Mouse (Mus musculus) granulocyte monocyte progenitor cell, adult 5-6 weeks (primary cell): ENCODE data around the gene Rgl1. TPM values are rescaled to one million over a fixed set of nuclear protein-coding genes. Genes with fewer than 3 reads are reported as not detected.
A peak's percentile ranks its signal among the peaks of the same experiment; 100 is the strongest.
"Not testable (repeated sequence)": the region's sequence is repeated elsewhere in the genome, so short reads cannot be mapped to it uniquely, and the experiment has no call there.

Experiments used
- ATAC-seq: replicated peaks from 2 replicates; pipeline ENCODE4 v1.8.0; 2016; ENCODE audit warnings: mild to moderate bottlenecking, moderate TSS enrichment, inconsistent platforms; ENCODE audit not compliant: poor library complexity, severe bottlenecking
- total RNA-seq, 2 experiments: library from RNA; stranded (forward) in 1 of 2; stranded (reverse) in 1 of 2; fragments of 200-712, 200-1000 nt in 1 of 2; fragments of >200 nt in 1 of 2; fragmentation: Nextera tagmentation in 1 of 2; gene quantifications; 2 replicates each; pipeline ENCODE4 v1.2.3; 2014 to 2017

Rgl1 gene
- total RNA-seq, 2 experiments from 2014 or later: 0.46 to 3.3 TPM

DNA sequence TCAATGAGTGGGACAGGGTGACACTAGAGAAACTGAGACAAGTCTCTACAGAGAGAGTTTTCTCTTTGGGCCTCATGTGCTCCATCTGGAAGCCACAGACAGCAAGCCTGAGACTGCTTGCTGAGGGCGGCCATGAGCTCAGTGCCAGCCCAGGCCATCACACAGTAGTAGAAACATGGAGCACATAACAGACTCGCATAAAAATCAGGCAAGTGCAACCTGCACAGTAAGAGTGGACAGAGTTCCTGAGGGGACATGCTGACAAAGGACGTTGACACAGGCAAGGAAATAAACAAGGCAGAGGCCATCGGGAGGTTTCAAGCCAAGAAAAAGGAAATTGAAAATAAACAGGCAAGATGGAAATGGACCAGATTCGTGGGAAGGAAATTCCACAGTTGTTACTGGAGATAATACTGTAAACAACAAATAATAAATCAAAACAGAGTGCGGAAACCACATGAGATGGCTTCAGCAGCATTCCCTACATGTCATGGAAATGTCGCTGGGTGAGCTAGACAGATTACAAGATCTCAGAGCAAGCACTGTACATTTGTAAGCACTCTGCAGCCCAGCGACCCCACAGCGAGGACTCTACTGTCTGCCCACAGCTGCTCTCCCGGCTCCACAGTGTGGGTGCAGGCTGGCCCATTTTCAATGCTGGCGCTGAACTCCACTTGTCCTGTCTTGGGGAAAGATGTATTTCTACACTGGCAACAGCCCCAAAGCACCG is 88.5 kb downstream of the Rgl1 start:
- ATAC-seq: no peak

DNA sequence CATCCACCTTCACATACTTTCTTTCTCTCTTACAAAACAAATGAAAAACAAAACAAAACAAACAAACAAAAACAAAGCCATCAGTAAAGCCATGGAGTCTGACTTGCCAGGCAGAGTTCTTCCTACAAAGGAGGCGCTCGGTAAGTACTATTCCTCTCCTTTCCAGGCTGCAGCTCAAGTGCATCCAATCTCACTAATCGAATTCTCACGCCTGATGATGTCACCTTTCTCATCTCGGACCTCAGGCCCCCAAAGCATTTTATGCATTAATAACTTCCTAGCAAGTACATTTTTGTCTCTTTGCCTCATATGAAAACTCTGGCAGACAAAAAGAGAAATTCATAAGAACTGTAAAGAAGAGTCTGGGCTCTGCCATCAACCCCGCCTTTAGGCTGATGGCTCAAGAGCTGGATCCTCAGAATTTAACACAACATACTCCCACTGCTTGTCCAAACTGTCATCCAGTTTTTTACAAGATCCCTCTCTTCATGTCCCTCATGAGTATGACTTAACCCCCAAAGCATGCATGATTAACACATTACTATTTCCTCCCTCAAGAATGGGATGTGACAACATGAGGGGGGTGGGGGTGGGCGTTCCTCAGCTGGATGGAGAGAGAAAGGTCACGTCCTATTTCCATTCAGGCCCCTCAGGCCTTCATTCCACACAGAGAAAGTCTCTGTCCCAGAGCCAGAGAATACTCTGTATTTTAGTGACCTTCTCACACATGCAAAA is 96.5 kb downstream of the Rgl1 start:
- ATAC-seq: no peak

DNA sequence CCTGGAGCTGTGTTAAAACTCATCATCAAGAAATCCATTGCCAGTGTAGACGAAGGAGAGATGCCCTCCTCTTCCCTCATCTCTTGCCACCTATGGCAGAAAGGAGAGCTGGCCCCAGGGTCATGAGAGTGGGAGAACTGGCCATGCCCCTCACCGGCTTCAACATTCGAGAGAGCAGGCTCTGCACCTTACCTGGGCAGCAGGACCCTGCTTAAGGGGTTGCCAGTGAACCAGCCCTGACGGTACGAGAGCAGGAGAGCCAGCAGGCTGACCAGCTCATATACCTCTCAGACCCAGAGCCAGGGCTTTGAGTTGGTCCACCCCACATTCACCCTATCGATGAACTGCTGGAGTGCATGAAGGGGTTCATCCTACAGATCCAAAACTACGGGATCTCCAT is 105.7 kb downstream of the Rgl1 start:
- no peak for ATAC-seq

DNA sequence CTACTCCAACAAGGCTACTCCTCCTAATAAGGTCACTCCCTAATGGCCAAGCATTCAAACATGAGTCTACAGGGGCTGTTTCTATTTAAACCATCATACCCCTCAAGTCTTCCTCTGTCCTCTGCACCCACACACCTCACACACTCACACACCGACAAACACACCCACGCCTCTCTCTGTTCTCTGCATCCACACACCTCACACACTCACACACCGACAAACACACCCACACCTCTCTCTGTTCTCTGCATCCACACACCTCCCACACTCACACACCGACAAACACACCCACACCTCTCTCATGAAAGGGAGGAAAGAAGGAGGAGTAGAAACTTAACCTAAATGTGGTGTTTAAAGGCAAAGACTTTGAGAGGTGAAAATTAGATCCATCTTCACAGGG is 106.2 kb downstream of the Rgl1 start:
- ATAC-seq: no peak

DNA sequence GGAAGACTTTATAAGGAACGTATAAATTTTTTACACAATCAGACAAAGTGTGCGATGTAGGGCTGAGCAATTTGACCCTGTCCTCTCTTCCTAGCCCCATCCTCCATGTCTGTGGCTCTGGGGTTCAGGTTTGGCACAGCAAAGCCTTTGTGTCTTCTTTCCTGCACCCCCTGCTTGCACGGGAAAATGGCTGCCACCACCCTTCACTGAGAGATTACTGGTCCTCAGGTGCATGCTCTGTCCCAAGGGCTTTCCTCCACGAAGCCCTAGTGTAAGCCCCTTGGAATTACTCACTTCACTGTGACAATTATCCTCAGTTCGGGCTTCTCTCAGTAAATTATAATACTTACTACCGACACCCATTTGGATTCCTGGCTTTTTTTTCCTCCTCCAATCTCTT is 109.5 kb downstream of the Rgl1 start:
- ATAC-seq: no peak

DNA sequence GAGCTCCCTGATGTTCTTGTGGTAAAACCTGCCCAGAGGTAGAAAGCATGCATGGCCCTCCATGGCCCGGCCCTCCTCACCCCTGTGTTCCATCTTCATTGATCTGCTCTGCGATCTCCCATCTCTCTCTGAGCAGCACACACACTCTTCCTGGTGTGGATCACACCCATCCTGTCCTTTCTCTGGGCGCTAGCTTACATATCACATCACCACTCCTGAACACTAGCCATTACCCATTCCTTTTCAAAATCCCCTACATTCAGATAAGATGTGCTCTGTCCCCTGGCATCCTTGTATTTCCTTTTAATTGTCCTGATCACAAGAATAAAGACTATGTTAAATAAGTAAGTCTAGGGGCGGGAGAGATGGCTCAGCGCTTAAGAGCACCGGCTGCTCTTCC is 111.3 kb downstream of the Rgl1 start:
- ATAC-seq: no peak

DNA sequence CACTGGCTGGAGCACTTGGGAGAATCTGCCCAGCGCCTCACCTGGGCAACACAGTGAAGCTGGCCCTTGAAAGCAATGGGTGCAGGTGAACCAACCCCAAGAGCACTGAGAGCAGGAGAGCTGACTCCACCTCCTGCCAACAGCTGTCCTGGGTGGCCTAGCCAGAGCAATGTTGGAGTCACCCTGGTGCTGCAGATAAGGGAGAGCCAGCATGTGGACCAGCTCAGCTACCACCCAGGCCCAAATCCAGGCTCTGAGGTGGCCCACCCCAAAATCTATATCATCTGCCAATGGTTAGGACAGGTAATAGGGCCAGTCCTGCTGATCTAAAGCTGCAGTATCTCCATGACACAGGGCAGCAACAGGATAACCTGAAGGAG is 114.7 kb downstream of the Rgl1 start:
- no peak for ATAC-seq

DNA sequence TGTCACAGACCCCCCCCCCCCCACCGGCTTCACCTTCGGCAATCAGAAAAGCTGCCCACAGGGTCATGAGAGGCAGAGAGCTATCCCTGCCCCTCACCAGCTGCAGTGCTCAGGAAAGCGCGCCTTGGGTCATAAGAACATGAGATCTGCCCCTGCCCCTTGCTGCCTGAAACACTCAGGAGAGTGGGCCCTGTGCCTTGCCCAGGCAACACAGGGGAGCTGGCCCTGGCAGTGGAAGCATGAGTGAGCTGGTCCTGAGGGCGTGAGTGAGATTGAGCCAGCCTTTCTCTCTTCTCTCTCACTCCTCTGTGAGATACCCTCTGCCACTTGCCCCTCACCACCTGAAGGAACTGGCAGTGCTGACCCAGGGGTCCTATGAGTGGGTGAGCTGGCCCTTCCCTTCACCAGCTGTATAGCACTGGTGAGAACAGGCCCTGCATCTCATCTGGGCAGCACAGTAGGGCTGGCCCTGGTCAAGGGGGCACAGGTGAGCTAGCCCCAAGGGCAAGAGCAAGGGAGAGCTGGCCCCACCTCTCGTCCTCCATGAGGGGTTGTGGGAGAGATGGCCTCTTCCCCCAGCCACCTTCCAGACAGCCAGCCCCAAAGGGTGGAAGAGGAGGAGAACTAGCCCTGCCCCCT is 115.2 kb downstream of the Rgl1 start:
- ATAC-seq: no peak

DNA sequence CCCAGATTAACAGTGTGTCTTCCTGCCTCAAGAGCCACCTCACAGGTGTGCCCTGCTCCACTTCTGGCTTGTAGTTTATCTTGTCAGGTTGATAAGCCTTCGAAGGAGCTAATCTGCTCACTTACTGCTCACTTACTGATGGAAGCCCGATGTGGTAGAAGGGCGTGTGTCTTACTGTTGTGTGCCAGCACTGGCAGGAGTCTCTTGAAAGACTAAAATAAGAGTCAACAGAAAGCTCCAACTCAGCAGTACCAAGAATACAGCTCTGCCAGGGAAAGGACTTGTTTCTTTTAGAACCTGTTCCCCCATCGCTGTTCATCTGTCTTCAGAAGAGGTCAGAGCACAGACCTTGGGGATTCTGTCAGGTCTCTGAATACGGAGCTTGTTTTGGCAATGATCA is 118.1 kb downstream of the Rgl1 start:
- ATAC-seq: no peak

DNA sequence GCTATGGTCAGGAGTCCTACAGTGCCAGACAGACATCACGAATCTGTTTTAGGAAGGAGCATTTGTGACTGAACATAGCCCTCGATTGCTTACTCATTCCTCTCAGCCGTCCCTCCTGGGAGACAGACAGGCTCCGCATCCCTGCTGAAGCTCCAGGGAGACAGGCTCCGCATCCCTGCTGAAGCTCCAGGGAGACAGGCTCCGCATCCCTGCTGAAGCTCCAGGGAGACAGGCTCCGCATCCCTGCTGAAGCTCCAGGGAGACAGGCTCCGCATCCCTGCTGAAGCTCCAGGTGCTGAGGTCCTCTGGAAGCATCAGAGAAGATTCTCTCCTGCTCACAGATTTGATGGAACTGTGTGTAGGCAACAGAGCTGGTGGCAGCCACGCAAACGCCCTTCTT is 123.9 kb downstream of the Rgl1 start:
- ATAC-seq: not testable (repeated sequence)

DNA sequence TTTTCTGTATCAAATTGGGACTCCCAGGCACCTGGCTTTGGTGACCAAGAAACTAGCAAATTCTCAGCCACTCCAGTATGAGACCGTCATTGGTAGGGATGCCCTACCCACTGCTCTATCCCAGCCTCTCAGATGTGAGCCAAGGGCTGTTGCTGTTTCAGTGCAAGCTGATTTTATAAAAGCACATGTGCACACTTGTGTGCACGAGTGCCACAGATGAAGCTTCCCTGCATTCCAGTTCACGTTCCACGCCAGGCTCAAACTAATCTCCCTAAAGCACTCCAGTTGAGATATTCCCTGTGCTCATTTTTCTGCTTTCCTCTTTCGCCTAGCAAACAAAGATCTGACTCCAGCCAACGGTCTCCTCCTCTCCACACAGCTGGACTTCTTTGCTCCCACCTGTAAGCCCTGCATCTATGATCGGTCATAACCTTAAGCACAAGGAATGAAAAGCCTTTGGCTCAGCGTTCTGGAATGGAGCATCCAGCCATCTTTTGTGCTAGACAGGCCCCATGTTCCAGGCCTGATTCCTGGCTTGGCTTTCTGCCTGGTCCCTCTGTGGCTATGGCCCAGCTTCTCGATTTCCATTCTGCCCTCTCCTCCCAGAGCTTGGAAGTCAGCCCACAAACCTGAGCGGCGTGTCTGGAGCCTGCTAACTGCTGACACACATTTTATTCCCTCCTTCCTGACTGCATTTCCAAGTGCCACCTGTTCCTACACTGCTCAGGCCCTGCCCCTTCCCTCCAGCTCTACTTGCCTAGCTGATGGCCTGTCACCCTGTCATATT is 125.8 kb downstream of the Rgl1 start:
- ATAC-seq: no peak

DNA sequence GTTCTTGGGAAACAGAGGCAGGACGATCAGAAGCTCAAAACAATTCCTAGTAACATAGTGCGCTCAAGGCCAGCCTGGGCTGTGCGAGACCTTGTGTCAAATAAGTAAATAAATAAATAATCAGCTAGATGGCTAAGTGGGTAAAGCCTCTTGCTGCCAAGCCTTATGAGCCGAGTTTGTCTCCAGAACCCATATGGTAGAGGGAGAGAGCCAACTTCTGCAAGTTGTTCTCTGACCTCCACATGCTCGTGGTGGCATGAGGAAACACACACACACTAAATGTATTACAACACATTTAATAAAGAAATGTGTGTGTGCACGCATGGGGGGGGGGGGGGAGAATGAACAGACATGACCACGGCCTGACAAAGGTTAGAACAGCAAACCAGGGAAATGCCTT is 126.8 kb downstream of the Rgl1 start:
- ATAC-seq: peak; percentile 65

DNA sequence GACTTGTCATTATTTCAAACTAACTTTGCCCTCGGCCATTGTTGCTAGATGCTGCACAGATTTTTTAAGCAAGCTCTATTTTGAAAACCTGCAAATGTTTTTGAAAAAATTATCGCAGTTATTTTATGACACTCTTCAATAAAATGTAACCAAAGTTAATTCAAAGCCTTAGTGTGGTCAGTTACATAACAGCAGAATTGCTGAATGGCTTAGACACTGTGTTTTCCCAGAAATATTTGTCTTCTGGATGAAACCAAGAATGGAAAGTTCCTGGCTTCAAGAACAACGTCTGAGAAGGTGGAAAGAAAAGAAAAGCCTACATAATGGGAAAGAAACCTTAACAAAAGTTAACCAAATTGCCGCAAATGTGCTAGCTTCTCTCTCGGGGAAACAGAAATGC is 131.5 kb downstream of the Rgl1 start:
- no peak for ATAC-seq

DNA sequence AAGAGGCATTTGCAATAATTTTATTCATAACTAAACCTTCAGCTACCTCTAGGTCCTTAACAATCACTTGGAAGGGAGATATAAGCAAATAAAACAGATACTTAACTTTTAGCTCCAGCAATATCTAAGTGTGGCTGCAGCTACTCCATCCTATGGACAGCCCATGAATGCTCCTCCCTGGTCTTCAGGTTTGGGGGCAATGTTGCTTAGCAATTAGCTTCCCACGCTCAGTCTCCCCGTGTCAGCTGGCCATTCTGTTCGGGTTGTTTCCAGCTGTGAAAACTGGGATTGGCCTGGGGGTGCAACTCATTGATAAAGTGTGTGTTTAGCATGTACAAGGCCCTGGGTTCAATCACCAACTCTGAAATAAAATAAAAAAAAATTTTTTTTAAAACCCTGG is 136.4 kb downstream of the Rgl1 start:
- ATAC-seq: no peak

DNA sequence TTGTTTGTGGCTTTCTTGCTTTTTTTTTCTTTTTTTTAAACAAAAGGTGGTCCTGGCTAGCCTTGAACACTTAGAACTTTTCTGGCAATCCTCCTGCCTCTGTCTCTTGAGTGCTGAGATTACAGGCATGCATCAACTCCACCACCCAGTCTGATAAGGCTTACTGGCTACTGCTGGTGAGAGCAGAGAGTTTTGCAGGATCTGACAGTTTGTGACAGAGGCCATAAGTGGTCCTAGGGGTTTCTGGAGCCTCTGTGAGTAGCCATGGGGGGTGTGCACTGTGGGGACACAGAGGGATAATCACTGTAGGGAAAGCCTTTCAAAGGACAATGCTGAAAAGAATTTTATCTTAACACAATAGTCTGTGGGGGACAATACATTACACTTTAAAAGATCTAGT is 140.5 kb downstream of the Rgl1 start:
- ATAC-seq: no peak

DNA sequence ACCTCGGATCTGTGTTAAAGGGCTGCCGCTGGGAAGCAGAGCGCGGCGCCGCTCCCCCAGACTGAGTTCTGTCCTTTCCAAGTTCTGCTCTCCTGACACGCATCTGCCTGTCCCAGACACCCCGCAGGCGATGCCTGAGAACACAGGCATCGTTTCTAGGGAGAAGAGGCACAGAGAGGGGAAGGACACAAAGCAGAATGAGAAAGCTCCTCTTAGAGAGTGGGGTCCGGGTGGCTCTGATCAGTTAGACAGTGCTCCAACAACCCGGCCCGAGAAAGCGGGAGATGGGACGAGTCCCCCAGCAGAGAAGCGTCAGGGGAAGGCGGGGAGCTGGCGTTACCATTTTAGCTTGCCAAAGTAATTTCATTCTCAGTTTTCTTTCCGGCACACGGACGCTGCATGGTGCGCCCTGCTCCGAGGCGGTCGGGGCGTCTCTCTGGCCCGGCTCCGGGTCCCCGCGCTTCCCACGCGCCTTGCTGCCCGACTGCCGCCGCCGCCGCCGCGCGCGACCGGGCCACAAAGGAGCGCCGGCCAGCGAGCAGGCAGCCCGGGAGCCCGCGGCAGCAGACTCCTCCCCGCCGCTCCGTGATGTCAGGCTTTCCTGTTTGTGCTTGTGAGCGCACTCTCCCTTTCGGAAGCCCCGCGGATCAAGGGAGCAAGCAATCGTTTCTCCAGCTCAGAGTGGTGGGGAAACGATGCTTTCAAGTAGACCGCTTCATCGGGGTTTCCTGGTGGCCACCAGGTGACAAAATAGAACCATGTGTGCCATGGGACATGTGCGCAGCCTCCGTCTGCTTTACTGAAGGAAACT is 141.3 kb downstream of the Rgl1 start:
- peak; percentile 79 for ATAC-seq

DNA sequence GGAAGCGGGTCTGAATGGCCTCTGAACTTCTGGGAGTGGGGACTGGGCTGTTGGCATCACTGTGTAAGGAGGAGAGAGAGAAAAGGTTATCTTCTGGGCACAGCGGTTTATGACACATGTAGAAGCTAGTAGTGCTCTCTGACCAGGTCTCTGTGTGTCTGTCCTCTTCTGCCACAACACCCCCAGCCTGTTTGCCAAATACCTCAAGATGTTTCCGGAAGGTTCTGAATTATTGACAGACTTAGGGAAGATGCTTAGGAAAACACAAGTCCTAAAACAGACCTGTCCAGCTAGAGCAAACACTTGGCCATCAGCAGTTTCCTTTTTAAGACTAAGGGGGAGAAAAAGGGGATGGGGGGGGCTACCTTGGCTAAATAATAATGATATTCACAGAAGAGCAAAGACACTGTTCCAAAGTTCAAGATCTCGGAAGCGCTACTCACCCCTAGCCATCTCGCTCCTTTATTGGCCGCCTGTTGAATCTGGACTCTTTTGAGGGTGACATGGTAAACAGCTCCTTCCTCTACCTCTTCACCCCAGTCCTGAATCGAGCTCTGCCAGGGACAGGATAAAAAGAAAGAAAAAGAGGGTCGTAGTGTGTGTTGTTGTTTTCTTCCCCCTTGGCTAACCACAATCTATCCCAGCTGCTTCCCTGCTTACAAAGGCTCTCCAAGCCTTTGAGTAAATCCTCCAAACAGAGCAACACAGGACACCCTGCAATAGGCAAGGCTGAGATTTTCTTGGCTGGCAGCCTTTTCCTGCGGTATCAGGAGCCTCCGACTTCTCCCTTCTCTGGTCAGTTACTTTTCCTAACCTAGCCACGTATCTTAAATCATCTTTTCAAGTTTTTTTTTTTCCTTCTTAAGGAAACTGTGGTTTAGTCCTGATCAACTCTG is 142.5 kb downstream of the Rgl1 start:
- 0 out of 2 replicates have a peak, but pooled peaks have one; percentile 12 for ATAC-seq

DNA sequence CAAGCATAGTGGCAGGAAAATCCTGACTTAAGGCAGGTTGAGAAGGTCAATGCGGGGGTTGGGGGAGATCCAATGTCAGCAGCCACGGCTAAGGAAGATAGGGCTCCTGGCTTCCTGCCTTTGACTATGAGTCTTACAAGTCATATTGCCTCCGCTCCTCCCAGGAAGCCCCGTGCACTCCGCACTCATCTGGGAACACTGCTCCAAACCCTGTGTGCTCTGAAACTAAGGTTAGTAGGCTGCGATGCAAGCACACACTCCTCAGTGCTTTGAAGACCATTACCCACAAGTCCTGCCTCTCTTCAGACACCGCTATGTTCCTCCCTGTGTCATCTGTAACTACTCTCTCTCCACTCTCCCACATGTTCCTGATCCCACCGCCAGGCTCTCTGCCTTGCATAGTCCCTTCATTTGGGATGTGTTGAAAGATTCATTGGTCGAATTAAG is 143.4 kb downstream of the Rgl1 start:
- ATAC-seq: no peak

DNA sequence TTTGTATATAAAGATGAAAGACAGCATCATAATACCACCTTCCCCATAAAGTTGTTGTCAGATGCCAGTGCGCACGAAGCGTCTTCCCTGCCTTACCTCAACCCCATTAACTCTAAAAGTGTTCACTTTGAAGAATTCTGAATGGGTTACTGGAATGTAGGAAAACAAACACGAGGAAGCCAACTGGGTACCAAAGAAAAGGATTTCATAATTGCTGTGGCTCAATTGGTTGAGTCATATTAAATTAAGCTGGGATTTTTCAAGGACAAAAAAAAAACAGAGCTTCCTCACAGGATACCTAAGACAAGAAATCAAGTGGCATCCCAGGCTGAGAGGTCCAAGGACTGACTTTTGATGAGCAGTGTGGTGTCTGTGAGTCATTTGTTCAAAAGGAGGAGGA is 144.5 kb downstream of the Rgl1 start:
- ATAC-seq: no peak
